Mouse (Mus musculus) forebrain, embryonic 12.5 days (tissue): Measurements from ENCODE around the gene Cyp2d9. TPM values are rescaled to one million over a fixed set of nuclear protein-coding genes. Genes with fewer than 3 reads are reported as not detected.
"Not testable (repeated sequence)": the region's sequence is repeated elsewhere in the genome, so short reads cannot be mapped to it uniquely, and the experiment has no call there.

ENCODE experiments used
- ATAC-seq: fragments of 200-750 bp; cut with Nextera tagmentation; 2 replicates; pipeline ENCODE4 v1.8.0; 2017; ENCODE audit warnings: moderate TSS enrichment; ENCODE audit not compliant: low FRiP score
- H3K27ac ChIP-seq: fragments of 300-500 bp; sonication (generic); 2 replicates; pipeline ENCODE4 v1.5.1; 2016; ENCODE audit warnings: mild to moderate bottlenecking
- H3K27me3 ChIP-seq: fragments of 300-500 bp; sonication (generic); 2 replicates; pipeline ENCODE4 v1.6.1; 2016; ENCODE audit warnings: mild to moderate bottlenecking
- H3K36me3 ChIP-seq: fragments of 300-500 bp; sonication (generic); replicated peaks from 2 replicates; pipeline ENCODE4 v1.6.1; 2016; ENCODE audit warnings: mild to moderate bottlenecking
- H3K4me1 ChIP-seq: fragments of 300-500 bp; sonication (generic); 2 replicates; pipeline ENCODE4 v1.6.1; 2016
- H3K4me2 ChIP-seq: fragments of 300-500 bp; sonication (generic); 2 replicates; pipeline ENCODE4 v1.6.1; 2016; ENCODE audit warnings: mild to moderate bottlenecking, moderate library complexity
- H3K4me3 ChIP-seq: fragments of 300-500 bp; sonication (generic); replicated peaks from 2 replicates; pipeline ENCODE4 v1.5.1; 2016; ENCODE audit warnings: mild to moderate bottlenecking
- H3K9ac ChIP-seq: fragments of 300-500 bp; sonication (generic); 2 replicates; pipeline ENCODE4 v1.6.1; 2016; ENCODE audit warnings: mild to moderate bottlenecking
- H3K9me3 ChIP-seq: fragments of 300-500 bp; sonication (generic); 2 replicates; pipeline ENCODE4 v1.6.1; 2016
- whole genome bisulfite sequencing: fragments of 180-500 bp; shearing (Covaris S2); methylation state at CpG from one replicate; pipeline ENCODE4 v1.1.7; 2016; 5-methylcytosine and 5-hydroxymethylcytosine counted together
- microRNA-seq: library from miRNA; unstranded; fragments of <30 nt; microRNA quantifications from one replicate; pipeline ENCODE4, GENCODE M21; 2017
- polyA plus RNA-seq: library from polyadenylated mRNA; unstranded; fragments of >200 nt; fragmentation: Nextera tagmentation; extraction: Ambion mirVana; gene quantifications from 2 replicates; pipeline ENCODE4 v1.2.1, GENCODE M21; 2016

The Cyp2d9 gene
- polyA plus RNA-seq, 1 experiment from 2014 or later = not detected

- ATAC-seq, H3K36me3 ChIP-seq, H3K9ac ChIP-seq, H3K4me1 ChIP-seq, H3K9me3 ChIP-seq, H3K4me2 ChIP-seq, H3K4me3 ChIP-seq, H3K27ac ChIP-seq, H3K27me3 ChIP-seq: not testable (repeated sequence)
- 80% methylated on average over 1 of the region's 1 CpGs for WGBS
Observed at GRCm38 (mm10) chr15:82452133-82452532, 18.9 kb downstream of the Cyp2d9 start.

- not testable (repeated sequence) for H3K4me3 ChIP-seq, H3K4me1 ChIP-seq, ATAC-seq
Observed at GRCm38 (mm10) chr15:82453501-82453900, 20.3 kb downstream of the Cyp2d9 start.

GRCm38 (mm10) chr15:82456086-82456790 is 23.0 kb downstream of the Cyp2d9 start:
- H3K4me2 ChIP-seq, H3K4me3 ChIP-seq, H3K4me1 ChIP-seq, H3K9ac ChIP-seq, H3K27me3 ChIP-seq, H3K27ac ChIP-seq, ATAC-seq, H3K36me3 ChIP-seq, H3K9me3 ChIP-seq: not testable (repeated sequence)
- 90% methylated on average over 6 of the region's 6 CpGs for WGBS

More at GRCm38 (mm10) chr15:82453501-82453900, 20.3 kb downstream of the Cyp2d9 start:
- not testable (repeated sequence) for H3K27me3 ChIP-seq, H3K9me3 ChIP-seq, H3K36me3 ChIP-seq, H3K27ac ChIP-seq, H3K9ac ChIP-seq, H3K4me2 ChIP-seq
- WGBS = 83% methylated on average over 6 of the region's 6 CpGs

- H3K9ac ChIP-seq = no peak overlapping the region
- no peaks in the 10 kb centered on the region for H3K27me3 ChIP-seq
- ATAC-seq = no peak
- no peaks in the 10 kb centered on the region for H3K9me3 ChIP-seq
- WGBS = 76% methylated on average over 5 of the region's 5 CpGs
- H3K4me3 ChIP-seq = no peak overlapping the region
- no peak overlapping the region for H3K4me2 ChIP-seq
- H3K27ac ChIP-seq = no peak overlapping the region
- H3K4me1 ChIP-seq = no peaks in the 10 kb centered on the region
- H3K36me3 ChIP-seq = no peaks in the 10 kb centered on the region
Observed at GRCm38 (mm10) chr15:82457064-82458021, 24.1 kb downstream of the Cyp2d9 start.

GRCm38 (mm10) chr15:82459266-82459665 is 26.0 kb downstream of the Cyp2d9 start:
- not testable (repeated sequence) for H3K4me3 ChIP-seq, H3K27ac ChIP-seq, H3K9ac ChIP-seq, H3K4me1 ChIP-seq, H3K4me2 ChIP-seq, H3K9me3 ChIP-seq, H3K27me3 ChIP-seq, H3K36me3 ChIP-seq, ATAC-seq
- WGBS = 89% methylated on average over 12 of the region's 12 CpGs

GRCm38 (mm10) chr15:82464701-82465100 is 31.5 kb downstream of the Cyp2d9 start:
- H3K9me3 ChIP-seq = no peaks in the 10 kb centered on the region
- no peak overlapping the region for H3K4me3 ChIP-seq
- H3K27ac ChIP-seq = no peak overlapping the region
- 84% methylated on average over 2 of the region's 2 CpGs for WGBS
- H3K9ac ChIP-seq = no peak overlapping the region
- H3K4me2 ChIP-seq = no peak overlapping the region
- no peaks in the 10 kb centered on the region for H3K36me3 ChIP-seq
- H3K27me3 ChIP-seq = no peaks in the 10 kb centered on the region
- ATAC-seq = no peak
- H3K4me1 ChIP-seq = no peaks in the 10 kb centered on the region

- not testable (repeated sequence) for ATAC-seq, H3K4me1 ChIP-seq, H3K4me2 ChIP-seq, H3K9ac ChIP-seq, H3K9me3 ChIP-seq, H3K27me3 ChIP-seq, H3K36me3 ChIP-seq, H3K27ac ChIP-seq, H3K4me3 ChIP-seq
- WGBS = 73% methylated on average over 11 of the region's 13 CpGs
Observed at GRCm38 (mm10) chr15:82494273-82494672, 61.0 kb downstream of the Cyp2d9 start.

Small RNA genes lying within 50 kb of the gene (microRNA-seq; reads per million reads assigned to microRNA genes)
- gene Gm25990 = not detected
- gene Gm27331 = not detected
- not detected for gene Gm27622
- gene Gm27825 = not detected
- gene Mir7684 = not detected

Other genes with a start within 250 kb of the Cyp2d9 start
- 0.90 and 2.4 TPM in 2 replicates for gene Shisa8, start 220.6 kb upstream of the Cyp2d9 start, polyA plus RNA-seq
- 0.24 and 0.29 TPM in 2 replicates for gene Tnfrsf13c, start 209.1 kb upstream of the Cyp2d9 start, polyA plus RNA-seq
- gene Cenpm, start 188.7 kb upstream of the Cyp2d9 start, polyA plus RNA-seq = 81.3 and 86.4 TPM in 2 replicates
- gene 1500009C09Rik, start 181.0 kb upstream of the Cyp2d9 start, polyA plus RNA-seq = 3.9 and 4.7 TPM in 2 replicates
- gene Sept3, start 158.5 kb upstream of the Cyp2d9 start, polyA plus RNA-seq = 223 and 233 TPM in 2 replicates
- gene Wbp2nl, start 134.5 kb upstream of the Cyp2d9 start, polyA plus RNA-seq = 0.14 and 0.18 TPM in 2 replicates
- 20.4 and 20.5 TPM in 2 replicates for gene Naga, start 94.5 kb upstream of the Cyp2d9 start, polyA plus RNA-seq
- gene Pheta2, start 94.5 kb upstream of the Cyp2d9 start, polyA plus RNA-seq = 3.0 and 3.6 TPM in 2 replicates
- 245 and 250 TPM in 2 replicates for gene Smdt1, start 94.5 kb upstream of the Cyp2d9 start, polyA plus RNA-seq
- 277 and 278 TPM in 2 replicates for gene Ndufa6, start 79.1 kb upstream of the Cyp2d9 start, polyA plus RNA-seq
- 2.1 and 2.8 TPM in 2 replicates for gene Cyp2d22, start 53.2 kb upstream of the Cyp2d9 start, polyA plus RNA-seq
- not detected in 2 replicates for gene Cyp2d11, start 39.4 kb upstream of the Cyp2d9 start, polyA plus RNA-seq
- gene Cyp2d10, start 26.2 kb upstream of the Cyp2d9 start, polyA plus RNA-seq = not detected in 2 replicates
- gene Cyp2d12, start 121.6 kb downstream of the Cyp2d9 start, polyA plus RNA-seq = not detected in 2 replicates
- gene Cyp2d34, start 187.5 kb downstream of the Cyp2d9 start, polyA plus RNA-seq = not detected in 2 replicates